Mouse (Mus musculus): ENCODE results near the gene Gm30083.

DNA sequence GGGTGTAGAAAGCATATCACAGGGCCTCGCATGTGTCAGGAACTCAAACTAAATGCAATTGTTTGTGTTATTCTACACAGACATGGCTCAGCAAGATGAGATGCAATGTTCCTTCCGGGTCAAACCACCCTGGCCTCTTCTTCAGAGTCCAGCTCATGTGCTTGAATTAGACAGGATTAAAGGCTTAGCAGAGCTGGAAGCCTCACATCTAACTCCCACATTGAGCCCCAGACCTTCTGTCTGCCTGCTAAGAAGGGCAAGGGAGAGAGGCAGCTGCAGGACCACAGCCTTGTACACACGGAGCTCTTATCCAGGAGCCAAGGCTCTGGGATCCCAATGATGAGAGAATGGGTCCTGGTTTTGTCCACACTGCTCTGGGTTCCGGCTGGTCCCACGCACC lies 61.2 kb downstream of the Gm30083 start, which contains the start of gene Rbp3:
- no peak for TF ChIP-seq CTCF (IDR thresholded peaks at IDR 0.05; ENCODE audit: low read depth, low read length)
- no peak for TF ChIP-seq POLR2A (IDR thresholded peaks at IDR 0.05; ENCODE audit: insufficient read depth, low read length)
